Mouse (Mus musculus): ENCODE results near the gene Usp30.

Usp30 gene

GRCm38 (mm10) chr5:114065161-114065560 is at the start of gene Usp30:
Gene Usp30 (plus strand): TSS chr5:114065461.
- DNase-seq (ENCODE audit: low spot score in 2 of 2) = no peak

GRCm38 (mm10) chr5:114024390-114024789 is 40.9 kb upstream of the Usp30 start:
- no peak for DNase-seq (ENCODE audit: low spot score in 2 of 2)

GRCm38 (mm10) chr5:114024885-114025284 is 40.4 kb upstream of the Usp30 start:
- no peak for DNase-seq (ENCODE audit: low spot score in 2 of 2)

GRCm38 (mm10) chr5:114027217-114027944 is 37.9 kb upstream of the Usp30 start:
- no peak for DNase-seq (ENCODE audit: low spot score in 2 of 2)

- no peak for DNase-seq (ENCODE audit: low spot score in 2 of 2)
Observed at GRCm38 (mm10) chr5:114028111-114028510, 37.1 kb upstream of the Usp30 start.

- DNase-seq (ENCODE audit: low spot score in 2 of 2) = no peak
Observed at GRCm38 (mm10) chr5:114030652-114031051, 34.6 kb upstream of the Usp30 start.

- DNase-seq (ENCODE audit: low spot score in 2 of 2) = no peak
Observed at GRCm38 (mm10) chr5:114032161-114032763, 33.0 kb upstream of the Usp30 start.

GRCm38 (mm10) chr5:114034393-114034792 is 30.9 kb upstream of the Usp30 start:
- DNase-seq (ENCODE audit: low spot score in 2 of 2) = no peak

- no peak for DNase-seq (ENCODE audit: low spot score in 2 of 2)
Observed at GRCm38 (mm10) chr5:114035111-114035510, 30.1 kb upstream of the Usp30 start.

GRCm38 (mm10) chr5:114040508-114040907 is 24.8 kb upstream of the Usp30 start:
- DNase-seq (ENCODE audit: low spot score in 2 of 2) = no peak

- DNase-seq (ENCODE audit: low spot score in 2 of 2) = no peak
Observed at GRCm38 (mm10) chr5:114040911-114041310, 24.4 kb upstream of the Usp30 start.

- DNase-seq (ENCODE audit: low spot score in 2 of 2) = no peak
Observed at GRCm38 (mm10) chr5:114041327-114041930, 23.8 kb upstream of the Usp30 start.

GRCm38 (mm10) chr5:114043800-114044199 is 21.5 kb upstream of the Usp30 start:
- DNase-seq (ENCODE audit: low spot score in 2 of 2) = no peak

- no peak for DNase-seq (ENCODE audit: low spot score in 2 of 2)
Observed at GRCm38 (mm10) chr5:114045134-114045533, 20.1 kb upstream of the Usp30 start.

- DNase-seq (ENCODE audit: low spot score in 2 of 2) = no peak
Observed at GRCm38 (mm10) chr5:114046151-114046550, 19.1 kb upstream of the Usp30 start.

GRCm38 (mm10) chr5:114046604-114047003 is 18.7 kb upstream of the Usp30 start:
- no peak for DNase-seq (ENCODE audit: low spot score in 2 of 2)

GRCm38 (mm10) chr5:114047182-114047581 is 18.1 kb upstream of the Usp30 start:
- no peak for DNase-seq (ENCODE audit: low spot score in 2 of 2)

GRCm38 (mm10) chr5:114048731-114049308 is 16.4 kb upstream of the Usp30 start:
- no peak for DNase-seq (ENCODE audit: low spot score in 2 of 2)

- no peak for DNase-seq (ENCODE audit: low spot score in 2 of 2)
Observed at GRCm38 (mm10) chr5:114052246-114052761, 13.0 kb upstream of the Usp30 start.

- no peak for DNase-seq (ENCODE audit: low spot score in 2 of 2)
Observed at GRCm38 (mm10) chr5:114057129-114057731, 8.0 kb upstream of the Usp30 start.

GRCm38 (mm10) chr5:114061675-114062074 is 3.6 kb upstream of the Usp30 start:
- no peak for DNase-seq (ENCODE audit: low spot score in 2 of 2)

GRCm38 (mm10) chr5:114063958-114064357 is 1.3 kb upstream of the Usp30 start:
- DNase-seq (ENCODE audit: low spot score in 2 of 2) = no peak
